Mouse (Mus musculus): Measurements from ENCODE around the gene Emp3. TPM values are rescaled to one million over a fixed set of nuclear protein-coding genes. Genes with fewer than 3 reads are reported as not detected.

Gene Emp3
- total RNA-seq, 1 experiment from 2014 or later = 212 TPM

- DNase-seq = no peak
Observed at GRCm38 (mm10) chr7:45870282-45871058, 50.7 kb downstream of the Emp3 start.

- peak; percentile 59 for DNase-seq
Observed at GRCm38 (mm10) chr7:45869787-45870186, 51.4 kb downstream of the Emp3 start.

GRCm38 (mm10) chr7:45869107-45869670, 52.0 kb downstream of the Emp3 start:
- DNase-seq = peak; percentile 60

Other genes with a start within 250 kb of the Emp3 start
- 0.26 TPM in 1 of 2 replicates, not detected in the other for gene Ntn5, start 237.4 kb downstream of the Emp3 start, total RNA-seq (2021)
- gene Sec1, start 227.0 kb downstream of the Emp3 start, total RNA-seq (2021) = 0.22 and 0.41 TPM in 2 replicates
- 10.5 and 16.9 TPM in 2 replicates for gene Car11, start 221.6 kb downstream of the Emp3 start, total RNA-seq (2021)
- 31.2 and 46.3 TPM in 2 replicates for gene Dbp, start 216.3 kb downstream of the Emp3 start, total RNA-seq (2021)
- gene Rpl18, start 205.9 kb downstream of the Emp3 start, total RNA-seq (2021) = 927 and 1,052 TPM in 2 replicates
- gene Sphk2, start 203.4 kb downstream of the Emp3 start, total RNA-seq (2021) = 32.3 and 34.4 TPM in 2 replicates
- gene Fam83e, start 200.2 kb downstream of the Emp3 start, total RNA-seq (2021) = 0.45 and 0.74 TPM in 2 replicates
- gene Spaca4, start 195.6 kb downstream of the Emp3 start, total RNA-seq (2021) = not detected in 2 replicates
- 7.5 and 9.9 TPM in 2 replicates for gene Lmtk3, start 137.7 kb downstream of the Emp3 start, total RNA-seq (2021)
- gene Sult2b1, start 136.7 kb downstream of the Emp3 start, total RNA-seq (2021) = 0.52 and 1.0 TPM in 2 replicates
- gene Cyth2, start 106.8 kb downstream of the Emp3 start, total RNA-seq (2021) = 97.5 and 114 TPM in 2 replicates
- 0.48 and 0.60 TPM in 2 replicates for gene Kcnj14, start 96.6 kb downstream of the Emp3 start, total RNA-seq (2021)
- 28.0 and 29.9 TPM in 2 replicates for gene Grwd1, start 90.5 kb downstream of the Emp3 start, total RNA-seq (2021)
- gene Kdelr1, start 48.6 kb downstream of the Emp3 start, total RNA-seq (2021) = 123 and 135 TPM in 2 replicates
- 0.93 and 1.2 TPM in 2 replicates for gene Grin2d, start 43.0 kb downstream of the Emp3 start, total RNA-seq (2021)
- 0.59 TPM in 1 of 2 replicates, not detected in the other for gene Syngr4, start 24.7 kb downstream of the Emp3 start, total RNA-seq (2021)
- gene Tmem143, start 24.5 kb downstream of the Emp3 start, total RNA-seq (2021) = 80.0 and 80.8 TPM in 2 replicates
- gene Ccdc114, start 2.7 kb upstream of the Emp3 start, total RNA-seq (2021) = 9.7 and 11.0 TPM in 2 replicates
- gene Abcc6, start 108.9 kb upstream of the Emp3 start, total RNA-seq (2021) = 0.90 and 15.1 TPM in 2 replicates
- gene Nomo1, start 112.3 kb upstream of the Emp3 start, total RNA-seq (2021) = 53.0 and 60.3 TPM in 2 replicates
- 1.0 and 1.3 TPM in 2 replicates for gene Kcnj11, start 179.4 kb upstream of the Emp3 start, total RNA-seq (2021)